Mouse (Mus musculus) gastrocnemius, adult 2 months (tissue): ENCODE data around the gene Ppp1r12b. TPM values are rescaled to one million over a fixed set of nuclear protein-coding genes. Genes with fewer than 3 reads are reported as not detected.
A peak's percentile ranks its signal among the peaks of the same experiment; 100 is the strongest.

Experiments used
- DNase-seq: peaks from one replicate; pipeline ENCODE4 v3.0.0; 2022
- H3K27ac ChIP-seq: fragments of 200-600 bp; 2 replicates; pipeline ENCODE4 v1.8.1; 2022; ENCODE audit warnings: mild to moderate bottlenecking
- H3K4me3 ChIP-seq: fragments of 200-600 bp; 2 replicates; pipeline ENCODE4 v1.8.1; 2022; ENCODE audit warnings: mild to moderate bottlenecking, moderate library complexity
- CTCF ChIP-seq: fragments of 200-600 bp; IDR thresholded peaks from 2 replicates; pipeline ENCODE4 v1.8.1; 2022; ENCODE audit warnings: antibody characterized with exemption, mild to moderate bottlenecking, moderate library complexity
- intact Hi-C: fragments of 180-260 bp; cut with DNase I; formaldehyde crosslinking; loops from one replicate; pipeline ENCODE4 v1.15.1; 2025
- total RNA-seq, 2 experiments: library from RNA; stranded (reverse); gene quantifications; 2 replicates each; pipeline ENCODE4 v1.2.3; 2021

The Ppp1r12b gene
- total RNA-seq, 2 experiments from 2014 or later: 172 to 212 TPM

DNA sequence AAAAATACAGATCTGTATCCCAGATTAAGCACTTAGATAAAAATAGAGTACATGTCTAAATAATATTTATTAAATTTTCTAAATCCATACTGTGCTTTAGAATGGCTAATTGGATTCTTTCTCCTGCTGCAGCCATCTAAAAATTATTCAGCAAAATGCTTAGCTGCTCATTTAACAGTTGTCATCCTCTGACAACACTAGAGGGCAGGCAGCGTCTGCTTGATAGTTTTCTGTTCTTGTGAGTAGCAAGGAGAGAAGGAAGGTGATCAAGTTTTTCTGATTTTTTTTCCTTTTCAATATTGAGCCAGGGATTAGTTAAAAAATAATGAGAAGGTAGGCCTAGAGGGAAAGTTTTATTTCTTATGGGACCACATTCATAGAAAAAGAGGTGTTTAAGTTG lies 17.2 kb upstream of the Ppp1r12b start:
- intact Hi-C loops: loop anchor here (5.0 kb wide), 1 partner anchor 134 kb away; the partner anchor contains the start of gene Lgr6

GRCm38 (mm10) chr1:134965430-134965829 lies 9.7 kb upstream of the Ppp1r12b start:
- H3K27ac ChIP-seq: no peak overlapping the region
- no peak for TF ChIP-seq CTCF
- intact Hi-C loops: loop anchor here (10.0 kb wide), 1 partner anchor 211 kb away; no protein-coding TSS in a partner anchor
- DNase-seq: no peak
- no peak overlapping the region for H3K4me3 ChIP-seq

More for the DNA sequence above, 17.2 kb upstream of the Ppp1r12b start:
- no peak for DNase-seq
- peak; percentile 46 for TF ChIP-seq CTCF
- no peak overlapping the region for H3K27ac ChIP-seq
- H3K4me3 ChIP-seq: no peak overlapping the region

DNA sequence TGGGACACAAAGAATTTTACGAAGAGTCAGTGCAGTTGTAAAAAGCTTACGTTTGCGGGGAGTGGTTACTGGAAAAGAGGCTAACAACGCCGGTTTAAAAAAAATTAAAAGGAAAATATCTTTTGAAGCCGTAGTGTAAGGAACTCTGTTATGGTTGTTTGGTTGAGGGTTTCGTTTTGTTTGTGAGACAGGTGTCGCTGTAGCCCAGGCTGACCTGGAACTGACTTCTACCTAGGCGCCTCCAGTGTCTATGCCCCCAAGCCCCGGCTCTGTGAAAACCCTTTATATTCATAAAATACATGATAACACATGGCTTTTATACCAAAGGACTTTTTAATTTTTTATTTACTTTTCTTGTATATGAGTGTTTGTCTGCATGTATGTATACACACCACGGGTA lies 7.1 kb upstream of the Ppp1r12b start:
- Histone ChIP-seq H3K27ac (peak overlapping the region; percentile 87), H3K4me3 (peak overlapping the region; percentile 82)
- DNase-seq: no peak
- peak; percentile 40; the same call in 1 of the 2 replicates for TF ChIP-seq CTCF
- intact Hi-C loops: loop anchor here (10.0 kb wide), 1 partner anchor 208 kb away; no protein-coding TSS in a partner anchor

GRCm38 (mm10) chr1:134962053-134962803 lies 6.5 kb upstream of the Ppp1r12b start, which contains the start of gene Ube2t:
Gene Ube2t (plus strand): TSS chr1:134962565.
- intact Hi-C loops: loop anchor here (10.0 kb wide), 1 partner anchor 207 kb away; no protein-coding TSS in a partner anchor
- H3K27ac ChIP-seq: peak within 1 kb of the TSS; percentile 87
- DNase-seq: peak; percentile 97
- no peak for TF ChIP-seq CTCF
- H3K4me3 ChIP-seq: peak within 1 kb of the TSS; percentile 82

DNA sequence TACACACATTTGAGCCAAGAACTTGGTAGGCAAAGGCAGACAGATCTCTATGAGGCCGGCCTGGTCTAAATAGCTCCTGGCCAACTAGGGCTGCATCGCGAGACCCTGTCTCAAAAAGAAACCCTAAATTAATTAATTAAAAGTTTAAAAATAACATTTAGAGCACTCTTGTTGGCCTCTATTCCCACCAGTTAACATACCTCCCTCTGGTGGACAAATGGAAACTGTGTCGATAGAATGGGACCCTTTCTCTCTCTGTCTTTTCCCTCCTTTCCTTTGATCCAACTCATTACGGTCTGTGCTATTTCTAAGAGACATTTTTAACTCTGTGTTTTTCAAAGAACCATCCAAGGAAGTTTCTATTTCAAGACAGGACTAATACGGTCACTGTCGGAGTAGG lies 4.9 kb upstream of the Ppp1r12b start:
- Histone ChIP-seq H3K4me3 (no peak overlapping the region), H3K27ac (no peak overlapping the region)
- no peak for DNase-seq
- intact Hi-C loops: loop anchor here (10.0 kb wide), 1 partner anchor 206 kb away; no protein-coding TSS in a partner anchor
- TF ChIP-seq CTCF: peak; percentile 56

DNA sequence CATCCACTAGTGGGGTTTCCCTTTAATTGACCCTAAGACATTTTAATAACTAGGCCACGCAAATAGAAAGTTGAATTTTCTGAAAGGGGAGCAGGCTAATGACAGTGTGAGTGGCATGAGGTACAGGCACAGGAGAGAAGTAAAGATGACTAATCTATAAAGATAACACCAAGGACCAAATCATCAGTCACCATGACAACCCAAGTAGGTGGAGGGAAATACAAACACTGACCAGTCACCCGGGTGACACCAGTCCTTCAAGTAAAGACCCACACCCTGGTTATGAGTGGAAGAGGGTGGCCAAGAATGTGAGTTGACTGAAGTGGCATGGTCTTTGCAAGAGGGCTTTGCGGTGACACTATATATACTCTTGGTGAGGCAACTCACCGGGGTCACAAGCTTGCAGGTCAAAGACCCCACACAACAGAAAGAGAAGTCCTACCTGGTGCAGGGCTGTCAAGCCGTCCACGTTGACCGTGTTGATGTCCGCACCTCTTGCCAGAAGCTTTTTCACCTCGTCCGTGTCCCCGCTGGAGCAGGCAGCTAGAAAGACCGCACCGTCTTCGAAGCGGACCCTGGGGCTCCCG lies 599 bp downstream of the Ppp1r12b start:
- Histone ChIP-seq H3K4me3 (peak overlapping the region; percentile 92), H3K27ac (peak overlapping the region; percentile 99)
- no peak for TF ChIP-seq CTCF
- intact Hi-C loops: loop anchor here (1.0 to 5.0 kb wide), 4 partner anchors 22 to 98 kb away; no protein-coding TSS in a partner anchor
- DNase-seq: no peak

DNA sequence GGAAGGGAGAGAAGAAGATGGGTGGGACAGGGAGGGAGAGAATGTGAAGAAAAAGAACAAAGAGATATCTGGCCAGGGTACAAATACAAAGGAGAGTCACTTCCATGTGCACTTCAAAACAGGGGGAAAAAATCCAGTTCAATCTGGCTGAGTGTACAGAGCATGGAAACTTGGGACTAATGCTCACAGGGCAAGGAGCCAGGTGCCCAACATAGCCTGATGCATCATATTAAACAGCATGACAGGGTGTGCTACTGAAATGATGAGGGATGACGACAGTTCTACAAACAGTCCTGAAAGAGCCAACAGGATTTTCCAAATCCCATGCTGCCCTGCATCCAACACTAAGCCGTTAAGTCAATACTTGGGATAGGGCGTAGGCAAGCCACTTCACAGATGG lies 5.8 kb downstream of the Ppp1r12b start:
- intact Hi-C loops: no loop called here
- Histone ChIP-seq H3K4me3 (peak overlapping the region; percentile 27; the same call in 1 of the 2 replicates), H3K27ac (peak overlapping the region; percentile 81)
- TF ChIP-seq CTCF: no peak
- DNase-seq: peak; percentile 76

DNA sequence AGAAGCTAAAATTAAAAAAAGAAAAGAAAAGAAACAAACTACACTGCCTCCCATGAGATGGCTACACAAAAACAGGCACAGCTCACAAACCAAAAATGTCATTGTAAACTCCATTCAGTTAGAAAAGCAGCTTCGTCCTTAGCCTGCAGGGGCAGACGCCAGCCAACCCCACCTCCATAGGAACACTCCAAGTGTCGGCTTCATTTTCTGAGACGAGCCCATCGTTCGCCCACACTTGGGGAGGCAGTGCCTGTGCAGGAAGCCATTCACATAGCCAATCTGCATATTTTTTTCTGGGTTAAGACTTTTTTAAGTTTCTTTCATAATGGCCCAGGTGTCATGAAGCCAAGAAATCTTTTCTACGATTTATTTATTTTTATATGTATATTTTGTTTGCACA lies 8.2 kb downstream of the Ppp1r12b start:
- no peak for TF ChIP-seq CTCF
- no peak for DNase-seq
- Histone ChIP-seq H3K27ac (peak overlapping the region; percentile 43; the same call in 1 of the 2 replicates), H3K4me3 (no peak overlapping the region)
- intact Hi-C loops: no loop called here

GRCm38 (mm10) chr1:134942898-134943297 lies 12.8 kb downstream of the Ppp1r12b start:
- intact Hi-C loops: no loop called here
- no peak overlapping the region for H3K4me3 ChIP-seq
- DNase-seq: no peak
- no peak for TF ChIP-seq CTCF
- H3K27ac ChIP-seq: no peak overlapping the region

GRCm38 (mm10) chr1:134940863-134941262 lies 14.9 kb downstream of the Ppp1r12b start:
- H3K27ac ChIP-seq: peak overlapping the region; percentile 29; the same call in 1 of the 2 replicates
- DNase-seq: no peak
- H3K4me3 ChIP-seq: no peak overlapping the region
- intact Hi-C loops: no loop called here
- no peak for TF ChIP-seq CTCF

DNA sequence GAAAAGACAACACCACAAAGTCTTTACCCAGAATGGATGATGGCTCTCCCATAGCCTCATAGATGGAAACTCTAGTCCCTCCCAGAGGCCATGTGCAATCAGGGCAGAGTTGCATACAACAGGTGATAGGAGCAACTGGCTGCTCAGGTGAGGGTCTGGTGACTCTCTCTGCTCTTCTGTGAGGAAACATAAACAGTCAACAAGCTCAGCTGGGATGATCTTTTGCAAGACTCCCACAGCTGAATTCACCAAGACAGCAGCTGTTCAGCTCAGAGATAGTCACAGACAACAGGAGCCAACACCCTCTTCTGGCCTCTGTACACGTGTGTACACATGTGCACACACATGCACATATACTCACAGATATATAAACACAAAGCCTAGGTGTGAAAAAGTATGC lies 17.5 kb downstream of the Ppp1r12b start:
- H3K4me3 ChIP-seq: no peak overlapping the region
- no peak for TF ChIP-seq CTCF
- H3K27ac ChIP-seq: peak overlapping the region; percentile 67
- DNase-seq: no peak
- intact Hi-C loops: no loop called here

- H3K4me3 ChIP-seq: no peak overlapping the region
- TF ChIP-seq CTCF: no peak
- peak; percentile 49 for DNase-seq
- peak overlapping the region; percentile 88 for H3K27ac ChIP-seq
- intact Hi-C loops: no loop called here
These were observed 19.4 kb downstream of the Ppp1r12b start for GRCm38 (mm10) chr1:134936335-134936734.

GRCm38 (mm10) chr1:134932431-134932830 lies 23.3 kb downstream of the Ppp1r12b start:
- TF ChIP-seq CTCF: no peak
- intact Hi-C loops: loop anchor here (1.0 to 2.0 kb wide), 2 partner anchors 13 to 22 kb away; partner anchors contain the start of gene Ppp1r12b
- peak; percentile 77 for DNase-seq
- Histone ChIP-seq H3K4me3 (peak overlapping the region; percentile 17), H3K27ac (peak overlapping the region; percentile 88)
